Mouse (Mus musculus) kidney, adult 18-20 months (tissue): ENCODE measurements around the gene Adgrv1.
"Not testable (repeated sequence)": the region's sequence is repeated elsewhere in the genome, so short reads cannot be mapped to it uniquely, and the experiment has no call there.

Experiments used
- DNase-seq: peaks from one replicate; pipeline ENCODE4 v3.0.0; 2021

Adgrv1 gene

DNA sequence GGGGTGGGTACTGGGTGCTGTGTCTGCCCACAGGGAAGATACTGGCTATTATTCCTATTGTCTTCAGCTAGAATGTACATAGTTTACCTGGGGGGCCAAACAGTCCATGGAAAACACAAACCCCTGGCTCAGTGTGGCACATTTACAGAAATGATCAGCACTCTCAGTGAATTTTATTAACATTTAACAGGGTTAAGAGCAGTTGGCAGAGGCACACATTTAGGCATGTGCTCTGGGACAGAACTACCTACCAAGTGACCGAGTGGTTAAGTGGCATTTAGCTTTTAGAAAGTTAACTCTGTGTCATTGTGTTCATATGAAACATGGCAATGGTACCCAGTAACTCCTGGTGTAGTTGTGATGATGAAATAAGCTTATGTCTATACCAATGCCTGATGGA is 304.8 kb downstream of the Adgrv1 start:
- DNase-seq = peak; percentile 49

DNA sequence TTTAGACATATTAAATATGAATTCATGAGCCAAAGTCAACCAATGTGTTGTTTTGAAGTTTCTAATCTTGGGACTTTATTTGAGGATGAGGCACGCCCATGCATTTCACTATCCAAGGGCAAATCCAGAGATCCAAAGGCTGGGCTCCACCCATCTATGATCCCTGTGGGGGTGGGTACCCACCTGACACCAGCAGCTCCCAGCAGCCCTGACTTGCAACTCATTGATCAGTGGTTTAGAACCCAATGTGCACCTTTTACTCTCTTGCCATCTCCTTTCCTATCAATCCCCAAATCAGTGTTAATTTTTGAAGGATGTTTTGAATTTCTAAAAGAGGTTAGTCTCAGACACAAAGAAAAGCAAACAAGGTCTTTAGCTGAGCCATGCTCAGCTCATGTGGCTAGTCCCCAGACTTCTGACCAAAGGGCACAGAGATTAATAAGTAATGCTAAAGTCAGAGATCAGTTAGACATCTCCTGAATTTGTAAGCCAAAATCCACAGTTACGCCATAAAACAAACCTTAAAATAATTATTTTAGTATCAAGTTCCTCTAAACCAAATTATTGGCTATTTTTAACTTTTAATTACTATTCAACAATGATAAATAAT is 307.2 kb downstream of the Adgrv1 start:
- peak; percentile 63 for DNase-seq

DNA sequence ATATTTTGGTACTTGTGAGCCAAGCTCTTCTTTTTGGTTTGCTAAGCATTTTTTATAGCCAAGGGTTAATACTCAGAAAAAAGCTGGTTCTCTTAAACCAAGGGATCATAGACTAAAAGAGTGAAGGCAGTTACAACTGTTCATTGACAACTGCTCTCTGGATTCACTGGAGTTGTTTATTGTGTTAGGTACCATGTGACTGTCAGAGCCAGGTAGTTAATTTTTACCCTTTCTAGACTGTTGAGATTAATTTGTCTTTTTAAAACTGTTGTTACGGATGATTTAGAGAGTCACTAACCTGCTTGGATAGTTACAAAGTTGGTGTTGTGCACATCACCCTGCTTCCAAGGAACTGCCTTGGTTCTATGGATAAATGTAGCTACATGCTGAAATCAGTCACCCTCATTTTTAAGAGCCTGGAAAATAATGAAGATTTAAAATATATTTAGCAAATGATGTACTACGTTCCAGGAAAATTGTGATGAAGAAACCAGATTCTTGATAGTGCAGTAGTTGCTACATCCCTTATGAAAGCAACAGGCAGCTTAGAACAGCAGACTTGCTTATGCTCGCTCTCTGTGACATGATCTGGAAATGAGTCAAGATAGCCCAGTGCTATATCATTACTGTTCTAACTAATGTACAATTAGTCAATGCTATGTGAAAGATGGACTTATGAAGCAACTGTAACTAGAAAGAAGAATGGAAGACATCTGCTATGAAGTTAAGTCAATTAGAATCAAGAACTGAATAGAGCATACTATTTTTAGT is 309.2 kb downstream of the Adgrv1 start:
- DNase-seq = no peak

DNA sequence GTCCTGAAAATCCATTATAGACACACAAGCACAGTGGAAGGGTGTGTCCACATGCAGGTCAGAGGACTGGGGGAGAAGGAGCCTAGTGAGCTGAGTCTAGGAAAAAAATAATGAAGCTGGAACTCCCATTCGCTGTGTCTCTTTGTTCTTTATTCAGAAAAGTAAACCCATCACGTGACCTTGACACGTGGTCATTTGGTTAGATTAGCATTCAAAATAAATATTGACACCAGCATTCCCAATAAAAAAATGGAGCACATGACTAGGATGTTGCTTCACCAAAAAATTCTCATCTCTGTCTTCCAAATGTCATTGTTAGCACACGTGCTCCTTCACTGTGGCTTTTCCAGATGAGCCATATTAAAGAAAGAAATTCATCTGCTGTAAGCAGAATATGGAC is 316.4 kb downstream of the Adgrv1 start:
- no peak for DNase-seq

DNA sequence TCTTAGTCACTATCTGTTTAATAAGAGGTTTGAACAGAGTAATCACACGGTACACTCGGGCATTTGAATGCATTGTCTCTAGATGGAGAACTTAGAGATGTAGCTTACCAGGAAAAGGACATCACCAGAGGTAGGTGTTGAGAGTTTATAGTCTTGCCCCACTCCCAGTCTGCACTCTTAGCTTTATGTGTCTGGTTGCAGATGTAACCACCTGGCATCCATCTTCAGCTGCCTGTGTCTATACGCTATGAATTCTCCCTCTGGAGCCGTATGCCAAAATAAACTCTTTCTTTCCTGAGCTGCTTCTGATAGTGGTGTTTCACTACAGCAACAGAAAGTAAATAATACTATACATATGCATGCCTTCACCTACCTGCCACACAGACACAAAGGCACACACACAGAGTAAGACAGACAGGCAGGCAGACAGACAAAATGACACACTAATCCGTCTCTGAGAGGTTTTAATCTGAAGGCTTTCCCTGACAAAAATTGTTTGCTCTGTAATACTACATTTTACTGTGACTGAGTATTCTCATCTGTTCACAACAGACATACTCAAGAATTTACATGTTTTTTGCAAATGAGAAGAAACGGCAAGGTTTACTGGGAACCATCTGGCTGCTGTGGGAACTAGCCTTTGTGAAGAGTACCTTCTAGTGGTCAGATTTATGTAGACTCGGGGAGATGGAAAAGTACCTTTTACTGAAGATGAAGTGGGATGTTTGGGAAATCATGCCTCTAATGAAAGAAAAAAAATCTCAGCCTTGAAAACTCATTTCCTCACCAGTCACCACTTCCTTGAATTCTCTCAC is 318.4 kb downstream of the Adgrv1 start:
- DNase-seq = no peak

DNA sequence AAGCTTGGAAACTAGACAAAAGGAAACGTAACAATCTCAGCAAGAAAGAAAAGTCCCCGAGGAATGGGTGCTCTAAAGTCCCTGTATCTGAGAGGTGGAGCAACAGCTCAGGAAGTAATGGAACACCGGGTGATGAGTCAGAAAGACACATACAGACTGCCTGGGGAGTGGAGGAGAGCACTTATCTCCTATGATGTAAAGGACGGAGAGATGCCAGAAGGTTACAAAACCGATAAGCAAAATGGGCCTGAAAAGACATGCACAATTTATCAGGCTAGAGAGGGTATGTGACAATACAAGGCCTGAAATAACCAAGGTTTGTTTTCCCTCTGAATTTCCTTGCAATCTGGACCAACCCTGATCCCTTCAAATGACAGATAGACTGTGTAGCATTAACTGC is 320.8 kb downstream of the Adgrv1 start:
- DNase-seq = no peak

DNA sequence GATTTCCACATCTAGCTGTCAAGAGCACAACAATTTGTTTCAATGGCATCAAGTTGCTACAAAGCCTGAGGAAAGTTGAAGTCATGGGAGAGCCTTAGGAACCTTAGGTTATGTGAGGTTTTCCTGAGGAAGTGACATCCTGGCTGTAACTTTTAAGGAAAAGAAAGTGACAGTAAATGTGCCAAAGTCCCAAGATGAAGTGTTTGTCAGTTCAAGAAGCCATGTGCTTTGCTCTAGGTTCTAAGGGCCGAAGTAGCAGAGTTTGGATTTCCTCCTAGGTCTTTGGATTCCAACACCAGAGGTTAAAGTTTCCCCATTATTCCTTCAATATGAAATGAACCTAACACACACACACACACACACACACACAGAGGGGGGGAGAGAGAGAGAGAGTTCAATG is 332.1 kb downstream of the Adgrv1 start:
- DNase-seq = no peak

DNA sequence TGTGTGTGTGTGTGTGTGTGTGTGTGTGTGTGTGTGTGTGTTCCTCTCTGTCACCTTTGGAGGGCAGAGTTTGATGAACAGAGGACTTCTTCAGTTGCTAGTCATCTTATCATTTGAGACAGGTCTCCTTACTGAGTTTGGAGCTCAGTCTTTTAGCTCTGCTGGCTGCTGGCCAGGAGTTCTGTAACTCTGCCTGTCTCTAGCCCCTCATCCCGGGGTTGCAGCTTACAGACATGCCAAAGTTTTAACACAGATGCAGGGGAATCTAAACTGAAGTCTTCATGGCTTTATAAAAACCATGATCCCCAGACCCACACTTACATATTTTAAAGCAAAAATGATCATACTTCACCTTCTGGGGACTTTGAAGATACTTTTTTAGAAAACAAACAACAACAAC is 338.8 kb downstream of the Adgrv1 start:
- no peak for DNase-seq

DNA sequence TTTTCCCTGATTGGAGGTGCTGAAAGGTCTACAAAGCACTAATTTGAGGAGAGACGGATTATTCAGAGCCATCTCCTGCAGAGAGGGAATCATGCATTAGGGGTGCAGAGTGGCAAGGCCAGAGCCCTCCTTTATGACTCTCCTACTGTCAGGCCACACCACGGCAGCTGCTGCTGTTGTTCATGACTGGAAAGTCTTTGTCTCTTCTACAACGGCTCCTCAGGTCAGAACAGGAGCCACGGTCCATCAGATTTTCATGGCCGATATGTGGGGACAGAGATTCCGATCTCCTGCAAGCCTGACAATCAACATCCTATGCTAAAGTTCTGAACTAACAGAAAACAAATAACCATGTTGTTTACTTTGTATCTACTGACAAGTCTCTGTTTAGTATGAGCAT is 350.8 kb downstream of the Adgrv1 start:
- no peak for DNase-seq

DNA sequence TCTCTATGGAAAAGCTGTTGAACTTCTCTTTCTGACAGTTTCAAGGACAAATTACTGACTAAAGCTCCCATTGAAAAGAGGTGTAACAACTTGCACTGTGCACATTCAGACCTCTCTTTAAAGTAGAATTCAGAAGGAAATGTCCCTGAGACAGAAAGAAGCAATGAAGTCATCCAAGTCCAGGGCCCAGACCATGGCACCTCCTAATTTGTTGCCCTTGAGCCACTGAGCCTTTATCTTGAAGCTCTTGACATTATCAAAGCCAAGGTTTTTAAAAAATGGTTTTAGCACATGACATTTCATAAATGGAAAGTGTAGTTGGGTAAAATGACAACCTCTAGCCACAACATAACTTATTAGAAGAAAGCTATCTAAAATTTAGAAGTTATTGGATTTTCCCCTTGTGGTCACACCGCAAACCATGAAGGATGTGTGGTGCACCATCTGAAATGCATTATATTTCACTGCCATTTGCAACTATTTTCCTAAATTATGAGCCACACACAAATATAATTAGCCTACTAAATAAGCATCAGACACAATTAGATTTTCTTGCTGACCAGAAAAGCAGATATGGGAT is 352.2 kb downstream of the Adgrv1 start:
- no peak for DNase-seq

DNA sequence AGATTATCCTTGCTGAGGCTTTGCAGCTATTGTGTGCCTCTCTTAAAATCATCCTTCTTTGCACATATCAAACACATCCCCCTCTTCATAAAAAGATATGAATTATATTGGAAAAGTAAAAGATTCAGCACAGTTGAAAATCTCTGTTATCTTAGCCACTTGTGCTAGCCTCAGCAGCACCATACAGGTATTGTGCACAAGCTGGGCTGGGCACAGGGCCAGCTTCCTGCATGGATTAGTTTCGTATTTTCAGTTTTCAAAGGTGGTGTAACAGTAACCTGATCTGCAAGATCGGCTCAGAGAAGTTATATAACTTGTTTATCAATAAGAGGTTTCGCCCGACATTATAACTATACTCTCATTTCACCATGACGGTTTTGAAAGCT is 353.6 kb downstream of the Adgrv1 start:
- DNase-seq = no peak

DNA sequence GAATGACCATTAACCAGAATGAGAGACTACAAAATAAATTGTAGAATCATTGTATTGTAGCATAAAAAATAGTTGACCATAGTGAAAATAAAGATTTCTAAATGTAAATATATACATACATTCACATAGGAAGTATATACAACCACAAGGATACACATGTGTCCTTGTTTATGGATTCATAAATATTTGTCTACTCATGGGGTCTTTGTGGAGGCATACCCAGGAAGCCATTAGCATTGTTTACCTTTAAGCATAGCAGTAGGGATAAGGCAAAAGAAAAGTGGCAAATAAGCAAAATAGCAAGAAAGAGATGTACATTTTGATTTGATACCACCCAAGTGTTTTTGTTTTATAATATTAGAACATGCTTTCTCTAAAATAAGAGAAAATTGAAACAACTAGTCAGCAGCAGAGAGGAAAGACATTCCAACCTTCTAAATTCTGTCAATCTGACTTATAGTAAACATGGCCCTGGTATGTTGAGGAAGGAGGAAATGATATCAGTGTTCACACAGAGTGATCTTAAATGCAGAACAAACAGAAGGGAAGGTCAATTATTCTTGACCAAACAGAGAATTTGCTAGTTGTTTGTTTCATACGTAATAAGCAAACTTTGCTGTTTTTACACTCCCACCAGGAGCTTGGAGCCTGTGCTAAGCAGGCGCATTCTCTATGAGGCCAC is 354.1 kb downstream of the Adgrv1 start:
- DNase-seq = no peak

DNA sequence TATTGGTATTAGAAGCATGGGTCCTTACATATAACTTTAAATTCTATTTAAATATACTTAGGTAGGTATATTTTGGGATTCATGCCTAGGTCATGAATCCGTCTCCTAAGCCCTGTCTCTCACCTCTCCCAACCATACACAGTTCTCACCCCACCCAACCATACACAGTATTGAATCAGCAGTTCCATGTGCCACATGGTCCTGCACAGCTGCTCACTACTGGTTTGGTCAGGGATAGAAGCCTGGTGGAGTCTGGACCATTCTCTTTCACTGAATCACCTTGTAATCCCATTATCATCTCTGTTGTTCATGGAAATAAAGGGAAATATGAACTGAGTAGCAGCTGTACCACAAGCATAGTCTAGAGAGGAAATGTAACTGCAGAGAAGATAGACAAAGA is 359.1 kb downstream of the Adgrv1 start:
- no peak for DNase-seq

DNA sequence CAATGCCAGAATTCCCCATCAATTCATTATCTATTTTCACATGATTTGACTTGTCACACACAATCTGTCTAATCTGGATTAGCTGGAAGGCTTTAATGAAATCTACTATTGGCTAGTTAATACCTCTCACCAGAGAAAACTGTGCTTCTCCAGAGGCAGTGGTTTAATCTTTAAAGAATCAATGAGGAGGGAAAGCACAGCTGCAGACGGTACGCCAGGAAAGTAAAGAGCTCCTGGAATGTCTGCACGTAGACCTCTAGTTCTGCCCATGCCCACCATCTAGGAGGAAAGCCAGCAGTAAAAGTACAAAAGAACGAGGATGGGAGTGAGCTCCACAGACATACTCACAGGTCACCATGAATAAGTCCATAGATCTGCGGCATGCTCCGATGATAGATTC is 362.6 kb downstream of the Adgrv1 start:
- peak; percentile 29 for DNase-seq

DNA sequence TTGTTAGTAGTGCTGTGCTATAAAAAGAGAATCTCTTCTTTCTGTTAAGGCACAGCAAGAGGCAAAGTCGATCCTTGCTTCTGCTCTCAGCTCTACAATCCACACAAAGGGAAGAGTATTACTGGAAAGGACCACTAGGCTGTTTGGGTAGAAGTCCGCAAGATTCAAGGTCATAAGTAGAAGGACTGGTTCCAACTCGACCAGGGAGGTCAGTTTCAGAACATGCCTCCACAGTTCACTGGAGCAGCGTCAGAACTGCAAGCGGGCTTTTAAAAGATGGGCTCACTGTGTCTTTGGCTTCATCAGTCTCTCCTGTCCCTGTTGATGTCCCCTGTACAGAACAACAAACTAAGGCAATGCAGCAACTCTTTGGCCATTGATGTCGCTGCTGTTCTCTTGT is 363.9 kb downstream of the Adgrv1 start:
- peak; percentile 13 for DNase-seq

DNA sequence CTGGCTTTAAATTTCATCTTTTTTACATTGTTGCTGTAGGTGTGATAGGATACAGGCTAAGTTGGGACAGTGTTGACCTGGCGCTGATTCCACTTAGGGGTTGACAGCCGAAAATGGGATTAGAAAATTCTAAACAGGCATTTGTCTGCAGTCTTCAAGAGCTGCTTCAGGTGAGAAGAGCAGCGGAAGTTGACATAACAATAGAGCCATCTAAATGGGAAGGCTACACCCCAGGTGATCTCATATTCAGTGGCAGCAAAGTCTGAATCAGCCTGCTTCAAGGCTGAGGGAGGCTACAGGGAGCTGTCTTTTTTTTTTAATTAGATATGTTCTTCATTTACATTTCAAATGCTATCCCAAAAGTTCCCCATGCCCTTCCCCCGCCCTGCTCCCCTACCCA is 365.5 kb downstream of the Adgrv1 start:
- DNase-seq = not testable (repeated sequence)

DNA sequence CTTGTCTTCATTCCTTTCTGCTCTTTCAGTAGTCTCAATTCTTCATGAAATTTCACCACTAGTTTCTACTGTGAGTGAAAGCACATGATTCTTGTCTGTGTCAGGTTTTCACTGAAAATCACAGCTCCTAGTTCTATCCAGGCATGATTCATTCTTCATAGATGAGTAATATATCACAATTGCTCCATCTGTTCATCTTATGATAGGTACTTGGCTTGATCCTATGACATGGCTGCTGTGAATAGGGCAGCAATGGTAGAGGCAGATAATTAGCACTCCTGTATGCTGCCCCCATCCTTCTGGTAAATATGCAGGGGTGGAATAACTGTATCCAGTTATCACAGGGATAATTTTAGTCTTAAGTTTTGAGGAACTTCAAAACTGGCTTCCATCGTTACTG is 368.5 kb downstream of the Adgrv1 start:
- DNase-seq = no peak

DNA sequence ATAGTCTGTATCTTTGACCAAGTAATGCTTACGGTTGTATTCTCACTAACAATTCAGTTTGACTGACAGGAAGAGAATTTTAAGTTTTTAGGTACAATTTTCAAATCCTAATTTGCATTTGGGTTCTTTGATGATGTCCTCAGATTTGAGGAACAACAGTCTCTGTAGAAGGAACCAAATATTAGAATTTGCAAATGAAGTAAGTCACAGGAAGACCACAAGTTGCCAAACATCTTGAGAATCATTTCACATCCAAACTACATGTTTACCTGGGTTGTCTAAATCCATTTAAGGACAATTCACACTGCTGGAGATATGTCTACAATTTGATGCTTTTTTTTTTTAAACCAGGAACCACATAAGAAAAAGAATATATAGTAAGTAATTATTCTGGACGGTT is 391.8 kb downstream of the Adgrv1 start:
- DNase-seq = no peak

DNA sequence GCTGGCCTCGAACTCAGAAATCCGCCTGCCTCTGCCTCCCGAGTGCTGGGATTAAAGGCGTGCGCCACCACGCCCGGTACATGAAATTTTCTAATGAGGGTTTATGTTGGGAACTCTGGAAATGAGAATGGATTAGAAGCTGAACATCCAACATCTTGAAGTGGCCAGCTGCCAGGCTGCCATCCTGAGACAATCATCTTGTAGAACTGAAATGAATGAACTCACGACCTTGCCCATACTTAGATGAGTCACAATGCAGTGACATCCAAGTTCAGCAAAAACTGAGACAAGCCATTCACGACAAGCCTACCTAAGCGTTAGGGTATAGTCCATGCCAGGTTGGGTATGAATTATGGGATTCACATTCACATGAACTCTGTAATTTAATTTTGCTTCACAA is 393.1 kb downstream of the Adgrv1 start:
- no peak for DNase-seq

DNA sequence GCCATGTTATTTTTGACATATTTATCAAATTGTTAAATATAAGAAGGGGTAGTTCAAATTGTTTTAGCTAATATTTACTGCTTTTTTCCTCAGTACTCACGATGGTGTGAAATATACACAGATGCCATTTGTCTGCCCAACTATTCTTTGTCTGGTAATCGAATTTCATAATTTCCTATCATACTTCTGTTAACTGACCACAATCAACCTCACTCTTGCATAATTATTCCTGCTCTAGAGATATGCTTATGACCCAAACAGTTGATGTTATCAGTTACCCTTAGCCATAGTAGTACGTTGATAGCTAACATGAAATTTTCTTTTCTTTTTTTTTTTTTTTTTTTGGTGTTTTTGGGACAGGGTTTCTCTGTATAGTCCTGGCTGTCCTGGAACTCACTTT is 393.5 kb downstream of the Adgrv1 start:
- DNase-seq = no peak

DNA sequence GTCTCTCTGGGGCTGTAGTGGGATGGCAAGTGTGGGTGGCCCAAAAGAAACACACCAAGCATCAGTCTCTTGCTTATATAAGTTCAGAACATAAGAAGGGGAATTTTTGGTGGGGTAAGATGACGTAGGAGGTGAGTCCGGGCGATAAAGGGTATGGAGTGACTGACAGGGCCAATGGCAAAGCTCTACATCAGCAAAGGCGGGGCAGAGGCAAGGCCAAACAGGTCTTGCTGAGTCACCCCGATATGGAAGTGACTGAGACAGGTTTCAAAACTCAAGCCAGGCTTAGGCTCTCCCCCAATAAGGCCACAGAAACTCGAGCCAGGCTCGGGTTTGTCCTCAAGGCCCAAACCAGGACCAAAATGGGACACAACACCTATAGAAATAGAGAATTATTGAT is 394.1 kb downstream of the Adgrv1 start:
- no peak for DNase-seq

DNA sequence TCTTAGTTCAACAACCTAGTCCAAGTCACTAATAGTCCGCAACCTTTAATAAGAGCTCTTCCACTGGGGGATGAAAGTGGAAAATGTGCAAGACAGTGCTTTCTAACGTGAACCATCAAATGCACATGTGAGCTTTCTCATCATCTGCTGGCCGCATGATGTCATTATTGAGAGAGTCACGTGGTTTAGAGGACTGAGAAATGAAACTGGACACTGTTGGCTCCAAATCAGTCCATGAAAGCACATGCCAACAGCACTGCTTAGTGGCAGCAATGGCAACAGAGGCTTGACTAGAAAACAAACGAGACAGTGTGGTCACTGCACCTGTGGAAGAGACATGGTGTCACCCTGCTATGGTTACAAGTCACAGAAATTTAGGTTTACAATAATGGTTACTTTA is 395.0 kb downstream of the Adgrv1 start:
- no peak for DNase-seq

DNA sequence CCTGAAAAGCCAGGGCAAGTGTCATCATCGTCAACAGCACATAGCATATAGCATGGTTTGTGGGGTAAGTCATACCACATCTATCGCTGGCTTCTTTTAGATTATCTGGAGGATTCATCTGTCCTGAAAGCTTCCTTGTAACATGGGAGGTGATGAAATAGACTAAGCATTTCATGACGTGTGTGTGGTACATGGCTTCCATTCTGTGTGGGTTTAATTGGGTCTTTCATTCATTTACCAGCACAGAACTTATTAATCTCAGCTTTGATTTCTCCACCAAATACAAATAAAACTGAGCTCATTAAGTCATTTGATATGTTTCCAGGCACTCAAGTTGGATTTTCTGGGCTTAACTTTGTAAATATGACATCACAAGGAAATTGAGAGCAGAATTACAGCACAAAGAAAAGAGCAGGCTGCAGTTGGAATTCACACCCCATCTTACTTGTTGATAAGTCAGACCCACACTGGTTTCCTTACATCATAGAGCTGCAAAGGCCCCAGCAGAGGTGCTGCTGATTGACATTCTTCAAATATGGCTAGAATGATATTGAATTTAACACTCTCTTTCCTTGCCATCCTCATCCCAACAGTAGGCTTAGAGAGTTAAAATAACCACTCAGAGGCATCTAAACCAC is 396.1 kb downstream of the Adgrv1 start:
- DNase-seq = no peak
